Mouse (Mus musculus) C2C12 (cell line): ENCODE data around the gene March4. TPM values are rescaled to one million over a fixed set of nuclear protein-coding genes. Genes with fewer than 3 reads are reported as not detected.

ENCODE experiments used
- H3K27me3 ChIP-seq: one replicate; pipeline ENCODE4 v1.6.1; 2011; ENCODE audit not compliant: control insufficient read depth, insufficient read depth, insufficient read length
- H3K36me3 ChIP-seq: one replicate; pipeline ENCODE4 v1.6.1; 2011; ENCODE audit not compliant: control insufficient read depth, insufficient read depth
- H3K4me3 ChIP-seq: one replicate; pipeline ENCODE4 v1.5.1; 2011; ENCODE audit warnings: mild to moderate bottlenecking, control low read depth; ENCODE audit not compliant: poor library complexity, insufficient read depth, severe bottlenecking
- H3K79me2 ChIP-seq: one replicate; pipeline ENCODE4 v1.6.1; 2011; ENCODE audit not compliant: control insufficient read depth, insufficient read depth
- H3K79me3 ChIP-seq: one replicate; pipeline ENCODE4 v1.6.1; 2011; ENCODE audit warnings: low read depth, control low read depth
- H3ac ChIP-seq: one replicate; pipeline ENCODE3; 2011; ENCODE audit warnings: low read depth; ENCODE audit not compliant: control insufficient read depth, insufficient read length
- CEBPB ChIP-seq: IDR thresholded peaks from one replicate; pipeline ENCODE4 v1.6.1; 2011; ENCODE audit warnings: low read depth, mild to moderate bottlenecking, control low read depth, moderate library complexity
- CTCF ChIP-seq: IDR thresholded peaks from one replicate; pipeline ENCODE4 v1.5.1; 2011; ENCODE audit not compliant: control insufficient read depth, insufficient read depth, insufficient read length
- FOSL1 ChIP-seq: IDR thresholded peaks from one replicate; pipeline ENCODE4 v1.8.0; 2011; ENCODE audit warnings: mild to moderate bottlenecking, low read length; ENCODE audit not compliant: poor library complexity, insufficient read depth, severe bottlenecking
- MAX ChIP-seq: IDR thresholded peaks from one replicate; pipeline ENCODE4 v1.6.1; 2011; ENCODE audit warnings: mild to moderate bottlenecking, control low read depth
- MYOD1 ChIP-seq: IDR thresholded peaks from one replicate; pipeline ENCODE4 v1.6.1; 2011; ENCODE audit warnings: low read depth; ENCODE audit not compliant: control insufficient read depth, insufficient read length
- MYOG ChIP-seq: IDR thresholded peaks from one replicate; pipeline ENCODE4 v1.6.1; 2011; ENCODE audit not compliant: control insufficient read depth, insufficient read length; ENCODE audit errors: extremely low read depth
- USF1 ChIP-seq: IDR thresholded peaks from one replicate; pipeline ENCODE4 v1.6.1; 2011; ENCODE audit warnings: low read depth, mild to moderate bottlenecking, control low read depth, moderate library complexity
- polyA plus RNA-seq: library from polyadenylated mRNA; unstranded; fragments of >200 nt; fragmentation: generic; extraction: Trizol; gene quantifications from one replicate; pipeline ENCODE4 v1.2.1, GENCODE M21; 2012; ENCODE audit warnings: missing spikeins

Gene March4
- polyA plus RNA-seq, 1 experiment = 0.02 TPM

DNA sequence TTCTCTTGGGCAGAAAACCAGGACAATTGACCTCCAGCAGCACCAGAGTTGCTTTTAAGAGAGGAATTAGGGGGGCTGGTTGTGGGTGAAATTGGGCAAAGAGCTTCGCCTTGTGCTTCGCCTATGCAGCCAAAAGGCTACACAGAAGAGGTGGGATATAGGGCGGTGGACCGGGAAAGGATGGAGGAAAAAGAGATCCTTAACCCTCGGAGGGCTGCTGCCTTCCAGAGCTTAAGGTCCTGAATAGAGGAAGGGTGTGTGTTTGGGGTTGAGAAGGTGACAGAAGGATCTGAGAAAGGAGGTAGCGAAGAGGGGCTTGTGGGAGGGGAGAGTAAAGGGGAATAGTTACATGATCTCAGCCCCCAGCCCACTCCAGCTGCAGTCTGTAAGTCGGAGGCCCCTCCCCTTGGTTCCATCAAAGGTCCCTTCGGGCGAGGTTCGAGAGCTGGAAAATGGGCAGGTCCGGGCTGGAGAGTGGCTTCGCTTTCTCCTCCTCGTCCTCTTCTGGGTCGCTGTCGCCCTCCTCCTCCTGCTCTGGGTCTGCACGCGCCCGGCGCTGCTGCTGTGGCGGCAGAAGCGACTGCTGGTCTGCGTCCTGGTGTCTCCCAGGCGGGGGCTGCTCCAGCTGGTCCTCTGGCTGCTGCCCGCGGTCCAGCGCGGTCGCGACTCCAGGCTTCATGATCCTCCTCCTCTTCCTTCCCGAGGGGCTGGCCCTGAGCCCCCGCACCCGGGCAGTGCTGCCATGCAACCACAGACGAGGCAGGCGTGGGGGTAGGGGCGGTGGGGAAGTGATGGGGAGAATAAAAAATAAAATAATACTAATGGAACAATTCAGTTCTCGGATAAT lies 782 bp downstream of the March4 start:
- no peaks in the 10 kb centered on the region for H3K79me2 ChIP-seq
- H3K79me3 ChIP-seq = no peaks in the 10 kb centered on the region
- TF ChIP-seq FOSL1 (no peak), MYOG (no peak), CTCF (no peak)
- H3K36me3 ChIP-seq = no peaks in the 10 kb centered on the region
- no peak overlapping the region for H3K4me3 ChIP-seq
- peaks cover 52% of the 10 kb centered on the region for H3K27me3 ChIP-seq
- no peak overlapping the region for H3ac ChIP-seq

DNA sequence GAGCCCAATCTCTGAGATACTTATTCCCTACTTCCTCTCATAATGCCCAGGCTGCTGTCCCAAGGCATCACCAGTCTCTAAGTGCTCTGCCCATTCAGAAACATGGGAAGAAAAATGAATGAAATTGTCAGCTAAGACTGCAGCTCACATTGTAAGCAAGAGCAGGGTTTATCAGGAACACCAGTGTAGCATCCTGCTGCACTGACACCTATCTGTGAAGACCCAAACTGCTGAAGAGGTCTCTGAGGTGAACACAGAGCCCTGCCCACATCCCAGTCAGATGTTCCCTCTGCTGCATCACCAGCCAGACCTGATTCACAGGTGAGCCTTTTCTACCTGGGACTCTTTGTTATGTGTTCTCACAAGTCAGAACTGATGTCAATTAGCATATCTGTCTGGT lies 3.3 kb downstream of the March4 start:
- peaks cover 55% of the 10 kb centered on the region for H3K27me3 ChIP-seq
- H3K79me2 ChIP-seq = no peaks in the 10 kb centered on the region
- TF ChIP-seq FOSL1 (no peak), CEBPB (no peak), MYOG (no peak), MYOD1 (no peak), MAX (no peak), CTCF (no peak), USF1 (no peak)
- H3K4me3 ChIP-seq = no peak overlapping the region
- H3K79me3 ChIP-seq = no peaks in the 10 kb centered on the region
- no peak overlapping the region for H3ac ChIP-seq
- H3K36me3 ChIP-seq = no peaks in the 10 kb centered on the region

GRCm38 (mm10) chr1:72532926-72533325 lies 3.8 kb downstream of the March4 start:
- Histone ChIP-seq H3K36me3 (no peaks in the 10 kb centered on the region), H3K27me3 (peaks cover 52% of the 10 kb centered on the region), H3K79me3 (no peaks in the 10 kb centered on the region), H3K4me3 (no peak overlapping the region), H3ac (no peak overlapping the region), H3K79me2 (no peaks in the 10 kb centered on the region)
- TF ChIP-seq CEBPB (no peak), MAX (no peak), FOSL1 (no peak), USF1 (no peak), CTCF (no peak), MYOD1 (no peak), MYOG (no peak)

DNA sequence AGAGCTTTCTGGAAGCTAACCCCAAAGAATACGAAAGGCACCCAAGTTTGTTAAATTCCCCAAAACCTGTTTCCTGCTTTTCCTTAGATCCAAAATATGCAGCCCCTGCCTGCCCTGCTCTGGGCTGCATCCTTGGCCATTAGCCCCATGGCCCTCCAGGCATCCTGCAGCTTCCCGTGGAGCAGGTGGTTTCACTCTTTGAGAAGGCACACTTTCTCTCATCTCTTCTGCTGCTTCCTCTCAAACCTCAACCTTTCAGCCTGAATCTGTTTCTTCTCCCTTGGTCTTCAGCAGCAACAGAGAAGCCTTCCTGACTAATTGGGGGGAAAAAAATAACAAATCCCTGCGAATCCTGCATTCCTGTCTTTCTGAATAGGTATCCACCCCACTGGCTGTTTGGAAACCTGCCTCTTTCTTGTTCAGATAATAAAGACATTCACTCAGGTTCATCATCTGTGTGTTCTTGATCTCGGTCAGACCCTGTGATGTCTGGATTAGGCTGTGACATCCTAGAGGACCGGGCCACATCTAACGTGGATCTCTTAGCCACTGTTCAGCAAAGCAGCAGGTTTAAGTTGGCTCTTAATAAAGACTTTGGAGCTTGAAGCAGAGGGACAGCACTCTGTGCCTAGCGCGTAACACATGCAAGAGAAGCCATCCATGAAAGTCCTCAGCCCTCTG lies 6.1 kb downstream of the March4 start:
- Histone ChIP-seq H3K79me2 (no peaks in the 10 kb centered on the region), H3K27me3 (peaks cover 36% of the 10 kb centered on the region), H3K36me3 (no peaks in the 10 kb centered on the region), H3K79me3 (no peaks in the 10 kb centered on the region), H3K4me3 (no peak overlapping the region), H3ac (no peak overlapping the region)
- no peak for TF ChIP-seq MAX
- no peak for TF ChIP-seq USF1
- no peak for TF ChIP-seq FOSL1
- TF ChIP-seq MYOD1 = no peak
- no peak for TF ChIP-seq CEBPB
- TF ChIP-seq MYOG = no peak
- TF ChIP-seq CTCF = no peak

- no peaks in the 10 kb centered on the region for H3K79me2 ChIP-seq
- TF ChIP-seq MYOG (no peak), CEBPB (no peak), MAX (no peak)
- H3K4me3 ChIP-seq = no peak overlapping the region
- H3ac ChIP-seq = no peak overlapping the region
- H3K27me3 ChIP-seq = peaks cover 28% of the 10 kb centered on the region
- no peaks in the 10 kb centered on the region for H3K36me3 ChIP-seq
- no peaks in the 10 kb centered on the region for H3K79me3 ChIP-seq
Observed at GRCm38 (mm10) chr1:72529192-72529591, 7.5 kb downstream of the March4 start.
